Mouse (Mus musculus): ENCODE data around the gene Fads6. TPM values are rescaled to one million over a fixed set of nuclear protein-coding genes. Genes with fewer than 3 reads are reported as not detected.

The Fads6 gene
- polyA plus RNA-seq (2012; rRNA removed): 4.2 and 4.5 TPM in 2 replicates

GRCm38 (mm10) chr11:115297214-115297826 is at the start of gene Fads6:
TSS of gene Fads6 (minus strand) at chr11:115297663.

DNA sequence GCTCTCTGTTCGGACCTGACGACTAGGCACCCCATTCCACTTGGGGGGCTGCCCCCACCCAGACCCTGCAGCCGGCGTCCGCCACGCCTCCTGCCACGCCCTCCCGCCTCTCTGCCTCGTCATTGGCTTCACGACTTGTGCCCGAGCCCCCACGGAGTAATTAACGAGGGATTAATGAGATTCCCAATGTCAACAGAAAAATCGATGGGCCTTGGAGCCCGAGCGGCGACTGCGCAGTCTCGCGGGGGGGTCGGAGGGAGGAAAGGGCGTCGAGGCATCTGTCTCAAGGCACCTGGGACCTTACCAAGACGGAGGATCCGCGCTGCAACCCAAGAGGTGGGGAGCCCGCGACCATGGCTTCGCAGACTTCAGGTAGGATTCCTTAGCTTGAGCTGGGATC is 37.1 kb upstream of the Fads6 start, which contains the start of gene Otop3:
Gene Otop3 (plus strand): TSS at position 201 of the 400 bp plus-strand sequence.

GRCm38 (mm10) chr11:115321906-115322693 is 24.6 kb upstream of the Fads6 start, which contains the start of gene Ush1g:
TSS of gene Ush1g (minus strand) at chr11:115322041.

DNA sequence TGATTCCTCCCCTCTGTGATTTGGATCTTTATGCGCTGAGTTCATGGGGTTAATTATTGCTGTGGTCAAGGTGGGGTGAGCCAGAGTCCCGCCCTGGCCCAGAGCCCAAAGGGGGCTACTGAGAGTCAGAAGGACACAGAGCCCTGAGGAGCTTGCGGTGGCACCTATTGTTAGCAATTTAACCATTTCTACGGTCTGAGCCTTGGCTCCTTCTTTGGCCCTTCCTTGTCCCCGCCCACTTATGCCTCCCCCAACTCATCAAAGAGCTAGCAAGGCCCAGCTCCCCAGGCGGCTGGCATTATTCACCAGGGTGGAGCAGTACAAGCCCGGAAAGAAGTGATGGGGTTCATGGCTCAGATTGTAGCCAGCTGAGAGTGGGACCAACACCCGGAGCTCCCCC is 9.4 kb upstream of the Fads6 start, which contains the start of gene Otop2:
Gene Otop2 (plus strand): TSS at position 301 of the 400 bp plus-strand sequence.

GRCm38 (mm10) chr11:115276780-115277603 is 20.5 kb downstream of the Fads6 start, which contains the start of gene Fdxr:
TSS of gene Fdxr (minus strand) at chr11:115277050.

GRCm38 (mm10) chr11:115267061-115267883 is 30.2 kb downstream of the Fads6 start, which contains the start of gene Grin2c:
TSS of gene Grin2c (minus strand) at chr11:115267243.

Other genes starting within 250 kb of the Fads6 start
- 0.58 TPM in 1 of 2 replicates, not detected in the other for gene Cd300ld3, start 249.3 kb downstream of the Fads6 start, polyA plus RNA-seq (2012; rRNA removed)
- gene Cd300e, start 235.5 kb downstream of the Fads6 start, polyA plus RNA-seq (2012; rRNA removed): 0.04 TPM in 1 of 2 replicates, not detected in the other
- 0.79 and 0.87 TPM in 2 replicates for gene Rab37, start 206.2 kb downstream of the Fads6 start, polyA plus RNA-seq (2012; rRNA removed)
- gene Cd300lf, start 163.7 kb downstream of the Fads6 start, polyA plus RNA-seq (2012; rRNA removed): 0.18 and 0.36 TPM in 2 replicates
- gene Slc9a3r1, start 134.3 kb downstream of the Fads6 start, polyA plus RNA-seq (2012; rRNA removed): 41.7 and 45.8 TPM in 2 replicates
- 5.5 and 7.7 TPM in 2 replicates for gene Tmem104, start 110.2 kb downstream of the Fads6 start, polyA plus RNA-seq (2012; rRNA removed)
- gene Nat9, start 109.8 kb downstream of the Fads6 start, polyA plus RNA-seq (2012; rRNA removed): 19.2 and 20.9 TPM in 2 replicates
- 2.6 and 3.1 TPM in 2 replicates for gene Grin2c, start 30.4 kb downstream of the Fads6 start, polyA plus RNA-seq (2012; rRNA removed)
- gene Fdxr, start 20.6 kb downstream of the Fads6 start, polyA plus RNA-seq (2012; rRNA removed): 31.3 and 33.1 TPM in 2 replicates
- gene Otop2, start 9.5 kb upstream of the Fads6 start, polyA plus RNA-seq (2012; rRNA removed): 0.07 and 0.16 TPM in 2 replicates
- 0.06 and 0.13 TPM in 2 replicates for gene Ush1g, start 24.4 kb upstream of the Fads6 start, polyA plus RNA-seq (2012; rRNA removed)
- gene Otop3, start 37.1 kb upstream of the Fads6 start, polyA plus RNA-seq (2012; rRNA removed): 0.62 and 0.68 TPM in 2 replicates
- 56.4 and 69.3 TPM in 2 replicates for gene Hid1, start 70.1 kb upstream of the Fads6 start, polyA plus RNA-seq (2012; rRNA removed)
- 31.5 and 32.2 TPM in 2 replicates for gene Cdr2l, start 84.3 kb upstream of the Fads6 start, polyA plus RNA-seq (2012; rRNA removed)
- gene Mrpl58, start 106.1 kb upstream of the Fads6 start, polyA plus RNA-seq (2012; rRNA removed): 103 and 122 TPM in 2 replicates
- 444 and 496 TPM in 2 replicates for gene Atp5h, start 122.3 kb upstream of the Fads6 start, polyA plus RNA-seq (2012; rRNA removed)
- gene Kctd2, start 122.5 kb upstream of the Fads6 start, polyA plus RNA-seq (2012; rRNA removed): 49.7 and 50.7 TPM in 2 replicates
- 0.09 TPM in 1 of 2 replicates, not detected in the other for gene Trim80, start 142.9 kb upstream of the Fads6 start, polyA plus RNA-seq (2012; rRNA removed)
- 0.10 TPM in 1 of 2 replicates, not detected in the other for gene Slc16a5, start 164.8 kb upstream of the Fads6 start, polyA plus RNA-seq (2012; rRNA removed)
- 9.9 and 10.3 TPM in 2 replicates for gene Armc7, start 178.0 kb upstream of the Fads6 start, polyA plus RNA-seq (2012; rRNA removed)
- 69.7 and 88.0 TPM in 2 replicates for gene Nt5c, start 194.2 kb upstream of the Fads6 start, polyA plus RNA-seq (2012; rRNA removed)
- gene Jpt1, start 216.7 kb upstream of the Fads6 start, polyA plus RNA-seq (2012; rRNA removed): 1,339 and 1,384 TPM in 2 replicates
- gene Sumo2, start 238.6 kb upstream of the Fads6 start, polyA plus RNA-seq (2012; rRNA removed): 630 and 633 TPM in 2 replicates